Mouse (Mus musculus) adrenal gland, adult (tissue): ENCODE results near the gene Dgkh.
"Not testable (repeated sequence)": the region's sequence is repeated elsewhere in the genome, so short reads cannot be mapped to it uniquely, and the experiment has no call there.

Experiments
- DNase-seq, 2 experiments: peaks; one replicate each; pipeline ENCODE4 v3.0.0; 2022 to 2023; ENCODE audit warnings: low spot score in 1 of 2; ENCODE audit not compliant: inconsistent age in 2 of 2

Dgkh gene

GRCm38 (mm10) chr14:78632747-78633146 lies 99.8 kb downstream of the Dgkh start:
- DNase-seq = no peak

GRCm38 (mm10) chr14:78630923-78631875 lies 101.4 kb downstream of the Dgkh start:
- no peak for DNase-seq

- peak; percentile 25 to 79 for DNase-seq
Observed at GRCm38 (mm10) chr14:78627516-78628275, 104.9 kb downstream of the Dgkh start.

GRCm38 (mm10) chr14:78618883-78619295 lies 113.7 kb downstream of the Dgkh start:
- DNase-seq = no peak

- peak in 1 of 2 experiments; percentile 30 for DNase-seq
Observed at GRCm38 (mm10) chr14:78613569-78613968, 119.0 kb downstream of the Dgkh start.

GRCm38 (mm10) chr14:78612111-78612788 lies 120.3 kb downstream of the Dgkh start:
- no peak for DNase-seq

- DNase-seq = no peak
Observed at GRCm38 (mm10) chr14:78594916-78595315, 137.7 kb downstream of the Dgkh start.

- DNase-seq = no peak
Observed at GRCm38 (mm10) chr14:78592965-78593364, 139.6 kb downstream of the Dgkh start.

- peak; percentile 13 to 66 for DNase-seq
Observed at GRCm38 (mm10) chr14:78590335-78590734, 142.2 kb downstream of the Dgkh start.

- no peak for DNase-seq
Observed at GRCm38 (mm10) chr14:78584222-78584621, 148.4 kb downstream of the Dgkh start.

GRCm38 (mm10) chr14:78583168-78583567 lies 149.4 kb downstream of the Dgkh start:
- no peak for DNase-seq

- no peak for DNase-seq
Observed at GRCm38 (mm10) chr14:78575899-78576298, 156.7 kb downstream of the Dgkh start.

- no peak for DNase-seq
Observed at GRCm38 (mm10) chr14:78568410-78568809, 164.2 kb downstream of the Dgkh start.

- no peak for DNase-seq
Observed at GRCm38 (mm10) chr14:78566431-78566830, 166.1 kb downstream of the Dgkh start.

GRCm38 (mm10) chr14:78564292-78564691 lies 168.3 kb downstream of the Dgkh start:
- no peak for DNase-seq

- DNase-seq = no peak
Observed at GRCm38 (mm10) chr14:78563211-78563610, 169.4 kb downstream of the Dgkh start.

GRCm38 (mm10) chr14:78562121-78562520 lies 170.5 kb downstream of the Dgkh start:
- DNase-seq = no peak

GRCm38 (mm10) chr14:78559042-78559441 lies 173.5 kb downstream of the Dgkh start:
- no peak for DNase-seq

- not testable (repeated sequence) for DNase-seq
Observed at GRCm38 (mm10) chr14:78554830-78555229, 177.7 kb downstream of the Dgkh start.

- no peak for DNase-seq
Observed at GRCm38 (mm10) chr14:78553661-78554060, 178.9 kb downstream of the Dgkh start.

- no peak for DNase-seq
Observed at GRCm38 (mm10) chr14:78548807-78549206, 183.8 kb downstream of the Dgkh start.
